Mouse (Mus musculus) c-Kit-positive CD71-positive TER-119-negative erythroid progenitor cells, embryonic 14.5 days (primary cell): ENCODE results near the gene Hao1.

Experiments
- DNase-seq: peaks from one replicate; pipeline ENCODE4 v3.0.0-alpha.2; 2013; ENCODE audit warnings: low read depth

Gene Hao1

GRCm38 (mm10) chr2:134462321-134462720, 91.8 kb downstream of the Hao1 start:
- DNase-seq, result no peak

GRCm38 (mm10) chr2:134460831-134461230, 93.3 kb downstream of the Hao1 start:
- no peak for DNase-seq

GRCm38 (mm10) chr2:134456065-134456505, 98.1 kb downstream of the Hao1 start:
- DNase-seq, result no peak

GRCm38 (mm10) chr2:134452748-134453147, 101.4 kb downstream of the Hao1 start:
- no peak for DNase-seq

- DNase-seq, result no peak
Measured at GRCm38 (mm10) chr2:134450976-134451375, 103.2 kb downstream of the Hao1 start.
